Mouse (Mus musculus): ENCODE results near the gene Isyna1.
"Not testable (repeated sequence)": the region's sequence is repeated elsewhere in the genome, so short reads cannot be mapped to it uniquely, and the experiment has no call there.

Isyna1 gene

DNA sequence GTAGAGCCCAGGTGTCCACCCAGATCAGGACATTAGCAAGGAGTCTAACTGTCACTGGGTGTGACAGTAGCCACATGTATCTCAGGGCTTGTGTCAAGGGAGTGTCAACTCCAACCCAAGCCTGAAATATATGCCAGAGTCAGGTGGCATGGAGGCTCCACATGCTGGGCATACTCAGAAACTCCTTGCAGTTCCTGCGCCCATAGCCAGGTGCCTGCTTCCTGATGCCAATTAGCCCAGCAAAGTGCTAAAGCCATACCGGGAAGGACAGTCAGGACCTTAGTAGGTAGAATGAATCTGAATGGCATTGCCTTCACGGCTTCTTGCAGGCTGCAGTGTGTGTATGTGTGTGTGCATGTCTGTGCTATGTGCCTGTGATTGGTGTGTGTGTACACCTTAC is 17.0 kb upstream of the Isyna1 start:
- no peak for DNase-seq (ENCODE audit: low spot score)

DNA sequence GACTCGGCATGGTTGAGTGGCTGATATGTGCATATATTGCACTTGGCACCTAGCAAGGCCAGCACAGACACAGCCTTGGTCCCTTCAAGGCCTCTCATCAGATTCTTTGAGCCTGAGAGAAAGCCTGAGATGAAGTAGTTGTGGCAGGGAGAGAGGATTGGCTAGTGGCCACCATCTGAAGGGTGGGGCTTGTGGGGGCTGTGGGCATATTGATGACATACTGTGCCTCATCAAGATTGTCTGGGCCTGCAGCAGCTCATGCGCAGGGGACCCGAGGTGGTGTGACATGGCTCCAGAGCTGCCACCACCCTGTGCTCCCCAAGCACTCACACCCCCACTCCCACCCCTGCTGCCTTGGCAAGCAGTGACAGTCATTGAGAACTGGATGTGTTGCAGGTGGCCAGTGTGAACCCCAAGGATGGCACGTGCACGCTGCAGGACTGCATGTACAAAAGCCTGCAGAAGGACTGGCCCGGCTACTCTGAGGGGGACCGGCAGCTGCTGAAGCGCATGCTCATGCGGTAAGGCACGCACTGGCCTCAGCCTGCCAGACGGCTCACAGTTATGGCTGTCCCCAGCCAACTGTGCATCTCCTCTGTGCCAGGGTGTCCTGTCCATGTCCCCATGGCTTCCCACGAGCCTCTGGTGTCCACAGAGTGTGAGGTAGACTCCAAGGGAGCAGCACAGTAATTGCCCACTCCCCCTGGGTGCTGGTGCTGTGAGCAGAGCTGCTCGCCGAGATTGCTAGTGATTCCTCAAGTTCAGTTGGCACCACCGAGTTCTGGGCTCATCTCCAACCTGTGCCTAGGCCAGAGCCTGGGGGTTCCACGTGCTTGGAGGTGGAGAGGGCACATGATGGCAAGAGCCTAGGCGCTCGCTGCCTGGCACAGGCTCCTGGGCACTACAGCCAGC is 10.4 kb upstream of the Isyna1 start:
- DNase-seq (ENCODE audit: low spot score) = no peak

DNA sequence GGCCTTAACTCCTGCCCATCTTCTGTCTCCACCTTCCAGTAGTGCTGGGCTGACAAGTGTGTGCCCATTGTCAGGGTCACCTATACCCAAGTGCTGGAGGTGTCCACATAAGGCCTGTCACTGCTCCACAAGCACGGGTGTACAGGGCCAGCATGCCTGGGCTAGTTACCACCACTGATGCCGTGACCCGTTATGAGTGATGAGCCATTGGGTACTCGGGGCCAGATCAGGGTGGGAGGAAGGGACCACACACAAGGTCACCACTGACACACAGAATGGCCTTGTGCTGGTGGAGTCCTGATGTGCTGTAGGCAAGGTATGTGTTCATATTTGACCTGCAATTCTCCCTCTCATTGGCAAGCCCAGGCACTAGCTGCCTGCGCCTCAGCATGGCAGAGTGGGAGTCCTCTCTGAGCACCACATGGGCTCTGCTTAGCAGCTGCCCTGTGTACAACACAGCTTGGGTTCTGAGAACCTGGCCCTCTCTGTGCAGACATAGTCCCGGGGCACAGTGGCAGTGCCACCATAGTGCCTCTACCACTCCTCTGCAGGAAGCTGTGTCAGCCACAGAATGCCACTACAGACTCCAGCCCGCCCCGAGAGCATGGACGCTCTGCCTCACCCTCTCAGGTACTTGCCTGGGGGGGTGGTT is 9.4 kb upstream of the Isyna1 start:
- DNase-seq (ENCODE audit: low spot score) = no peak

DNA sequence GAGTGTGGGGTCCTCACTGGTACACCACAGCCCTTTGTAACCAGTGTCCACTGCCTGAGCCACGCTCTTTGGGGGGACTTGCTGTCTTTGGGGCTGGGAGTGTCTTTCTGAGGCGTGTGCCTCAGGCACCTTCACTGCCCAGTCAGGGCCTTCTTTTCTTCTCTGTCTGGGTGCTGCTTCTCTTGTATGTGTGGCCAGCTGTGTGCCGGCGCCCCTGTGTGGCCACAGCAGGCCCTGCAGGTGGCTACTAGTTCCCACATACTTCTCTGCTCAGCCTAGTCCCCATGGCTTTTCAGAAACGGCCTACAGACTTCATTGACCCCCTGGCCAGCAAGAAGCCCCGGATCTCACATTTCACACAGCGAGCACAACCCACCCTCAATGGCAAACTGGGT is 8.9 kb upstream of the Isyna1 start:
- DNase-seq (ENCODE audit: low spot score) = peak; percentile 55

DNA sequence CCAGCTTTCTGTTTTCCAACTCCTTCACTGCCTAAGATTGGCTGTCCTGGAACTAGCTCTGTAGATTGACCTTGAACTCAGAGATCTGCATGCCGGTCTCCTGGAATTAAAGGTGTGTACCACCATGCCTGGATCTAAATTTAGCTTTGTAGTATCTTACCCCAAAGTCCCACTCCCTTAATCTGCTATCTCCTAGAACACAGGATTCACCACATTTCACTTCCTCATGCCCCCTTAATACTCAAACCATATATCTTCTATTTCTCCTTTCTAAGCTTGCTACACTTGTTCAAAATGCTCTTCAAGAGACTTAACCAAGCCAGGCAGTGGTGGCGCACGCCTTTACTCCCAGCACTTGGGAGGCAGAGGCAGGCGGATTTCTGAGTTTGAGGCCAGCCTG is 6.2 kb upstream of the Isyna1 start:
- DNase-seq (ENCODE audit: low spot score) = not testable (repeated sequence)

DNA sequence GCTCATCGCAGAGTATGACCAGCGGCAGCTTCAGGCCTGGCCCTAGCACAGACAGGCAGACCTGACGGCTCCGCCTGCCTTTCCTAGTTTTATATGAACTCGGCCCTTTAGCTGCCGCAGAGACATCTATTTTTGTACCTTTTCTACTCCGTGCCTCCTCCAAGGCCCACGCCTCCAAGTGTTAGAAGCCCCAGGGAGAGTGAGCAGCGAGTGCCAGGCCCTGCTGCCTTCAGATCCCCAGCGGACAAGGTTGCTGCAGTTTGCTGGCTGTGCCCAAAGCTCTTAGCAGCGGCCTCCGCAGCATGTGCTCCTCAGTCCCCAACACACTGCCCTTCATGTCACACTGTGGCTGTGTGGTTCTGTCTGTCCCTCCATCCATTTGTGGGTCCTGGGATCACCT is 2.6 kb upstream of the Isyna1 start:
- DNase-seq (ENCODE audit: low spot score) = no peak

DNA sequence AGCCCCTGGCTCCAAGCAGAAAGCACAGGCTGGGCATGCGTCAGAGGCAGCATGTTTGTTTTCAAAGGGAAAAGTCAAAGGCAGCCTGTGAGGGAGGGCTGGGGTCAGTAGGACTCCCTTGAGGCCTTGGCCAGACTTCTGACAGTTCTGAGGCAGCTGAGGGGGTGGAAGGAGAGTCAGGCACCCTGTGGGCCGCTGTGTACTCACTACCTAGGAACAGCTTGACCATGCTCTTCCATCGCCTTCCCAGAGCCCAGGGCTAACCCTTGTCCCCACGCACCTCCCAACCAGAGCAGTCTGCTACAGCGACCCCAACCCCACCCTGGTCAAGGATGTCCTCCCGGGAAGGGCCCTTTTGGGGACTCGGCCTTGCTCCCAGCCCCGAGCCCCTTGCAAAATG is 1.0 kb upstream of the Isyna1 start:
- DNase-seq (ENCODE audit: low spot score) = no peak

DNA sequence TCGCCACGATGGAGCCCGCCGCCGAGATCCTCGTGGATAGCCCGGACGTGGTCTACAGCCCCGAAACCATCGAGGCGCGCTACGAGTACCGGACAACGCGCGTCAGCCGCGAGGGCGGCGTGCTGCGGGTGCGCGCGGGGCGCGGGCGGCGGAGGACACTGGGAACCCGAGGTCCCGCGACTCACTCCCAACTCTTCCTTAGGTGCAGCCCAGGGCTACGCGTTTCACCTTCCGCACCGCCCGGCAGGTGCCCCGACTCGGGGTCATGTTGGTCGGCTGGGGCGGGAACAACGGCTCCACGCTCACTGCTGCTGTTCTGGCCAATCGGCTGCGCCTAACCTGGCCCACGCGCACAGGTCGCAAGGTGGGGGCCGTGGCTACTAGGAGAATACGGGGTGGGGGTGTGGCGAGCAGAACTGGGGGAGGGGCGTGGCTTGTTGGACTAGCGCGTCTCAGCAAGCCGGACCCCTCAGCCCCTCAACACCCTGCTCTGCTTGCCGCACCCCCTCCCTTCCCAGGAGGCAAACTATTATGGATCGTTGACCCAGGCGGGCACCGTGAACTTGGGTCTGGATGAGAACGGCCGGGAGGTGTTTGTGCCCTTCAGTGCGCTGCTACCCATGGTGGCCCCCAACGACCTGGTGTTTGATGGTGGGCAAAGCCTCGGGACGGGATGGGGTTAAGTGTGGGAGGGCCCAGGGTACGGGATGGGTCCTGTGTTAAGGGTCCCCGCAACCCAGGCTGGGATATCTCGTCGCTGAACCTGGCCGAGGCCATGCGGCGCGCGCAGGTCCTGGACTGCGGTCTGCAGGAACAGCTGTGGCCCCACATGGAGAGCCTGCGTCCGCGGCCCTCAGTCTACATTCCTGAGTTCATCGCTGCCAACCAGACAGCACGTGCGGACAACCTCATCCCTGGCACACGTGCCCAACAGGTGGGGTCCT is 720 bp downstream of the Isyna1 start:
- DNase-seq (ENCODE audit: low spot score) = peak; percentile 57

DNA sequence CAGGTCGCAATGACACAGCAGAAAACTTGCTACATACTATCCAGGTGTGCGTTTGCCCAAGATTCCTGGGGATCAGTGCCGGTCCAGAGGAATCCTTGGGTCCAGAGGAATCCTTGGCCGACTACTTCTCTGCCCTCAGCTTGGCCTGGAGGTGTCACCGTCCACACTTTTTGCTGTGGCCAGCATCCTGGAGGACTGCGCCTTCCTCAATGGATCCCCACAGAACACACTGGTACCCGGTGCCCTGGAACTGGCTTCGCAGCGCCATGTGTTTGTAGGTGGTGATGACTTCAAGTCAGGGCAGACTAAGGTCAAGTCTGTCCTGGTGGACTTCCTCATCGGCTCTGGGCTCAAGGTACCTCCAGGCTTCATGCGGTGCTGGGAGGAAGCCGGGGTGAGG is 1.6 kb downstream of the Isyna1 start:
- DNase-seq (ENCODE audit: low spot score) = no peak

DNA sequence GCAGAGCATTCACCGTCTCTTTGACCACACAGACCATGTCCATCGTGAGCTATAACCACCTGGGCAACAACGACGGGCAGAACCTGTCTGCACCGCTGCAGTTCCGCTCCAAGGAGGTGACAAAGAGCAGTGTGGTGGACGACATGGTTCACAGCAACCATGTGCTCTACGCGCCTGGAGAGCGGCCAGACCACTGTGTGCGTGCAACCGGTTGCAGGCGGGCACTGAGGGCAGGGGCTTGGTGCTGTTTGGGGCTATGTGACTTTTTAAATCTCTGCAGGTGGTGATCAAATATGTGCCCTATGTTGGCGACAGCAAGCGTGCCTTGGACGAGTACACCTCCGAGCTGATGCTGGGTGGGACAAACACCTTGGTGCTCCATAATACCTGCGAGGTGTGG is 2.0 kb downstream of the Isyna1 start:
- DNase-seq (ENCODE audit: low spot score) = no peak

DNA sequence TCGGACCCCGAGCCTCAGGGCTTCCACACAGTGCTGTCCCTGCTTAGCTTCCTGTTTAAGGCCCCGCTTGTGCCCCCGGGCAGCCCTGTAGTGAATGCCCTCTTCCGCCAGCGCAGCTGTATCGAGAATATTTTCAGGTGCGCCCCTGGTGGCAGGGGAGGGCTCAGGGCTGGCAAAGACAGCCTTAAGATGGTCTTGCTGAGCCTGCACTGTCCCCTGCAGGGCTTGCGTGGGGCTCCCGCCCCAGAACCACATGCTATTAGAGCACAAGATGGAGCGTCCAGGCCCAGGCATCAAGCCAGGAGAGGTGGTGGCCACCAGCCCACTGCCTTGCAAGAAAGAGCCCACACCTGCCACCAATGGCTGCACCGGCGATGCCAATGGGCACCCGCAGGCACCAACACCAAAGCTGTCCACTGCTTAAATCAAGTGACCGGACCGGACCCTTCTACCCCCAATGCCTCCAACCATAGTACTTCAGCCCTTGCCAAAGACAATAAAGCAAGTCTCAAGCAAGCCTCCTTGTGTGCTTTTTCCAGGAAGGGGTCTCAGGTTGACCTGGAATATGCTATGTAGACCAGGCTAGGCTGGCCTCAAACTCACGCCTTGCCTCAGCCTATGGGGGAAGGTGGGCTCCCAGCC is 2.7 kb downstream of the Isyna1 start:
- no peak for DNase-seq (ENCODE audit: low spot score)

DNA sequence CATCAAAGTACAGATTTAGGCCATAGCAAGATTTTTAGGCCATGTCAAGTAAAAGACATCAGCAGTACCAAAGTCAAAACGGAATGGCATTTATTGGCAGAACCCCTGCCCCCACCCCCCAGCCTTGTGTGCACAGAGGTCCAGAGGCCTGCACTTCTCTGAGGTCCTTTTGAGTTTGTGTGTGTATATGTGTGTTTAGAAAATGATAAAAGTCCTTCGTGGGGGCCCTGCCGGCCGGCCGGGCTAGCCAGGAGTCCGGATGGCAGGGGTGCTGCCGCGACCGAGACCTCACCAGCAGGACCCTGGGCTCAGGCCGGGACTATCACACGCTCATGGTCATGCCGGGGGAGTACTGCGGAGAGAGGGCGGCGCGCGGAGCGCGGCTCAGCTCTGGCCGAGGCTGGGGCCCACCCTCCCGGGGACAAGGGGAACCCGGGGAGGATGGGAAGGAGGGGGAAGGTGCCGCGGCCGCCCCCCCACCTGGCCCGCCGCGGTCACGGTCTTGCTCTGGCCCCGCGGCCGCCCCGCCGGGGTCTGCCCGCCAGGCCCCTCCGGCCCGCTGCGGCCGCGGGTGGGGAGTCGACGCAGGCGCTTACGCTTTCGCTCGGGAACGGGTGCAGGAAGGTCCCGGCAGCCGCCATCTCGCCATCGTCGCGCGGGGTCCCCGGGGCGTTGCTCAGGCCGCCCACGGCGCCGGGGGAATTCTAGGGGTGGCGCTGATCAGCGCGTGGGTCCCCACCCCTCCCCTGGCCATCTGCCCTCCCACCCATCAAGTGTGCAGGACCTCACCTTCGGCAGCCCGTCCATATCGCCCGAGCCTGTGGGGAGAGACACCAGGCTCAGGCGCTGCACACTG is 3.5 kb downstream of the Isyna1 start:
- DNase-seq (ENCODE audit: low spot score) = no peak

DNA sequence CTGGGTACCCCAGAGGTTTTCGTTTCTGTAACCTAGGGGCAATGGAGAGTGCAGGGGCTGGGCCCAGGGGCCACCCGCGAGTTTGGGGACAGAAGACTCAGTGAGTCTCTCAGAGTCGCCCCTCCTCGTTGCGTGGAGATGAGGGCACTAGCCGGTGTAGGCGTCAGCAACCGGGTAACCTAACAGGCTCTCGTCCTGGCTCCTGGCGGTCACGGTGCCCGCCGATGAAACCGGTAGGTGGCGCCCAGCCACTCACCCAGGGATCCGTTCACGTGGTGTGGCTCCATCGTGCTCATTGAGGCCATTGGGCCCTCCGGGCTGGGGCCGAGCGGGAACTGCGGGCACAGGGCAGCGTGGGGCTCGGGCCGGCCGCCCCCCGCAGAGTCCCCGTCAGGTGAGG is 4.1 kb downstream of the Isyna1 start:
- peak; percentile 91 for DNase-seq (ENCODE audit: low spot score)

DNA sequence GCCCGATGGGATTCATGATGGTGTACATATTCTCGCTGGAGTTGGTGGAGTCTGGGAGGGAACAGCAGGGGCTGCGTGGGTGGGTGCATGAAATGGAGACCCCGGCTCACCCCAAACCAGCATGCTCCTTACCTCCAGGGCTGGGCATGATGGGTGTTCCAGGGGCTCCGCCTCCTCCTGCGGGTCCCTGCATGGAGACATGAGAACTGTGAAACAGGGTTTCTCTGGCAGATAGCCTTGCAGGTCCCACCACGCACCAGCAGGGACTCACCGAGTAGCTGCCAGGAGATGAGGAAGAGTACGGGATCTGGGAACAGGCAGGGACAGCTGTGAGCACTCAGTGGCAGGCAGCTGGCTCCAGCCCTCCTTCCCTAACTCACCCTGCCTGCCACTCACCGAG is 4.5 kb downstream of the Isyna1 start:
- DNase-seq (ENCODE audit: low spot score) = peak; percentile 61

DNA sequence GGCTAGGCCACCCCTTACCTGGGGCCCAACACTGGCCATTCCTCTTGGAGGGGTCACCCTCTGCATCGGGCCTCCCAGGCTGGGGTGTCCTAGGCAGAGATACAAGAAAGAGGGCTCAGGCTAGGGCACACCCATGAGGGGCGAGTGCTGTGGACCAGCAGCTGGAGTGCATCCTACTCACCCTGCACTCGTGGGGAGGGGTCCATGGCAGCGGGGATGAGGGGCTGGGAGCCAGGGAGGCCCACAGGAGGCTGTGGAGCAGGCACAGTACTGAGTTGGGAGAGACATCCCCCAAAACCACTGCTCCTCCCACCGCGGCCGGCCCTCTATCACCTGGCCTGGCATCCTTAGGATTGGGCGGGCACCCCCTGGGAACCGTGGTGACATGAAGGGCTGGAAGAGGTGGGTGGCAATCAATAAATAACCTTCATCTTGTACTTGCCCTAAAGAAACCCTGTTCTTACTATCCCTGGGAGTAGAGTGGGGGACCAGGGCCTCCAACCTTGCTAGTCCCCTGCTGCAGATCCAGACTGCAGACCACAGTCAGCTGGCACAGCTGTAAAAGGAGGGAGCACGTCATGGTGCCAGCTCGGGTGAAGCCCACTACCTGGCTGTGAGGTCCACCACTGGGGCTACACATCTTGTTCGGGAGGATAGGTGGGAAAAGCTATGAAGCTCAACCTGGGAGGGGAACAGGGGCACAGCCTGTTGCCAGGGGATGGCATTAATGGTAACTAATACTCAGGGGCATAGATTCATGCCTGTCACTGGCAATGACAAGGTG is 5.5 kb downstream of the Isyna1 start:
- no peak for DNase-seq (ENCODE audit: low spot score)

DNA sequence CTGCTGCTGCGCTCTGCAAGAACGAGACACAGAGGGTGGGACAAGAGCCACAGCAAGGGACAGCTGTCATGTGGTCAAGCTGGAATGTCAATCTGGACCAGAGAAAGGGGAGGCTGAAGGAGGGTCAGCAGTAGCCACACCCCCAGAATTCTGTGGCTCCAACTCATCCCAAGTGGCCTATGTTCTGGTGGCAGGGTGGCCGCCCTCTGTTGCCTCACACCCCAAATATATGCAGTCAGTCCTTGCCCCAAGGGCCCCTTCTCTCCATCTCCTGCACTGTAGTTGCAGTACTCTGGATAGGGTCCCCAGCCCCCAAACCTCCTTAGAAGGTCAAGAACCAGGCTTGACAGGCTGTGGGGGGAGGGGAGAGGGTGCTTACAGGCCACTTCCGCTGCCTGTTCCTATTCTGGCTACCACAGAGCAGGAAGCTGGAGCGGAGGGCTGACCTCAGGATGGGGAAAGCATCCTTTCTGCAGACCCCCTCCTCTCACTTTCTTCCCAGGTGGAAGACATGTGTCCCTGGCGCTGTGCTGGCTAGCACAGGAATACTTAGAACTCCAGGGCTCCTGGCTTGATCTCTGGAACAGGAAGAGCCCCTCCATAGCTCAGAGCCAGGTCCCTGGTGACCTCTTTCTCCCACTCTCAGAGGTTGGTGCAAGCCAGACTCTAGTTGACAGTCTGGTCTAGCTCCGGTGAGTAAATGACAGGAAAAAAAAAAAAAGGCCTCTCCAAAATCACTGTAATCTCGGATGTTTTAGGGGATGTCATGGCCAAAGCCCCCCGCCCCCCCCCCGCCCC is 6.5 kb downstream of the Isyna1 start:
- DNase-seq (ENCODE audit: low spot score) = peak; percentile 80

DNA sequence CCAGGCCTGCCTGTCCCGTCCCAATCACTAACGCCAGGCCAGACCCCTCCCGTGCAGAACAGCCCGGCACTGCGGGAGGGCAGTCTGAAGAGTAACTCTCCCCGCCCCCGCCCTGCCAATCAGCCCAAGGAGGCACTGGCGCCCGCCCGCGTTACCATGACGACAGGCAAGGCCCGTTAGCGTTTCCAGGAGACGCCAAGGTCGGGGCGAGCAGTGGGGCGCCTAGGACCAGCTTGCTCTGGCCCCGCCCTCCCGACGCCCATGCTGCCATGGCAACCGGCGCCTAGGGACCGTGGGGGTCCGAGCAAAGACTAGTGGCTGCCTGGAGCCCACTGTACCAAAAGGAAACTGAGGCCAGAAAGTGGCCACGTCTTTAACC is 7.1 kb downstream of the Isyna1 start:
- DNase-seq (ENCODE audit: low spot score) = peak; percentile 98

DNA sequence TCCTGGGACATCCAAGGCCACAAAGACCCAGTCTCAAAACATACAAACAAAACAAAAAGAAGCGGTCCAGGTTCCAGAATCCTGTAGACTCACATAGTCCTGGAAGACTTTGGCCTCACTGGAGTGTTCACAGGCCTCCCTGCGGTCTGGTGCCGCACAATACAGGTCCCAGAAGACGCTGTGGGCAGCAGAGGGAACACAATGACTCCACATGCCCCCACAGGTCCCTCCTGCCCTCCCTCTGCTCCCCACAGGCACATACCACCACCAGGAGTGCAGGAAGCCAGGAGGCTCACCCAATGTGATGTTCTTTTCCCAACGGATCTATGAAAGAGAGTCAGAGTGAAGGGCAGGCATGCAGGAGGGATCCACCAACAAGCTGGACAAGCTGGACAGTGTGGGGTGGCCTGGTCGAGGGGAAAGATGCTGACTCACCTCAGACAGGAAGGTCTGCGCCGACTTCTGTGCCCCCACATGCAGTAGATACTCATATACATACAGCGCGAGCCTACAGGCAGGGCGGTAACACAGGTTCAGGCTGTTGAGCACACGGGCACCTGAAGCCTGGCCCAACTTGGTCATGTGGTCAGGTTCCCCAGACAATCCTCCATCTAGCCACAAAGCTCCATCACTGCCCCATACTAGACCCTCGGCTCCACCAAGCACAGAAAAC is 8.1 kb downstream of the Isyna1 start:
- DNase-seq (ENCODE audit: low spot score) = no peak

DNA sequence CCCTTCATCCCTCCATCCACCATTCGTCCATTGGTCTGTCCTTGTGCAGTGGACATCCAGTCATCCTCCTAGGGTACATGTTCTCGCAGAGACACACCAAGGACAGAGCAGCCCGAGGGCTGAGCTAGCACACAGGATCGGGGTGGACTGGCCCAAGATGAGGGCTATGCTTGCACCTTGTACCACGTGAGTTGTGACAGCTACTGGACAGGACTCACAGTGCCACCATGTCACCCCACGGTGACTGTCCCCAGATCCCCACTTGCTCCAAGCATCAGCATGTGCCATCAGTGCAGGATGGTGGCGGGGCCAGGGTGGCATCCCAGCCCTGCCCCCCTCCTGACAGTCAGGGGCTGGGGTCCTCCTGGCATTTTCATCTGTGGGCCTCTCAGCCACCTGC is 10.4 kb downstream of the Isyna1 start:
- no peak for DNase-seq (ENCODE audit: low spot score)

Data from embryo, embryonic 10.5 days (tissue).